Mouse (Mus musculus) megakaryocyte-erythroid progenitor cell, adult 5-6 weeks (primary cell): Measurements from ENCODE around the gene Agrp. TPM values are rescaled to one million over a fixed set of nuclear protein-coding genes. Genes with fewer than 3 reads are reported as not detected.
A peak's percentile ranks its signal among the peaks of the same experiment; 100 is the strongest.

Source experiments
- ATAC-seq: replicated peaks from 2 replicates; pipeline ENCODE4 v1.8.0; 2016; ENCODE audit warnings: mild to moderate bottlenecking, inconsistent platforms; ENCODE audit not compliant: severe bottlenecking, poor library complexity, low FRiP score, low TSS enrichment
- total RNA-seq, 2 experiments: library from RNA; stranded (forward) in 1 of 2; stranded (reverse) in 1 of 2; fragments of 200-1000, 215-1000 nt in 1 of 2; fragments of >200 nt in 1 of 2; fragmentation: Nextera tagmentation in 1 of 2; gene quantifications; 2 replicates each; pipeline ENCODE4 v1.2.3; 2014 to 2017

Gene Agrp
- total RNA-seq, 2 experiments from 2014 or later: not detected

DNA sequence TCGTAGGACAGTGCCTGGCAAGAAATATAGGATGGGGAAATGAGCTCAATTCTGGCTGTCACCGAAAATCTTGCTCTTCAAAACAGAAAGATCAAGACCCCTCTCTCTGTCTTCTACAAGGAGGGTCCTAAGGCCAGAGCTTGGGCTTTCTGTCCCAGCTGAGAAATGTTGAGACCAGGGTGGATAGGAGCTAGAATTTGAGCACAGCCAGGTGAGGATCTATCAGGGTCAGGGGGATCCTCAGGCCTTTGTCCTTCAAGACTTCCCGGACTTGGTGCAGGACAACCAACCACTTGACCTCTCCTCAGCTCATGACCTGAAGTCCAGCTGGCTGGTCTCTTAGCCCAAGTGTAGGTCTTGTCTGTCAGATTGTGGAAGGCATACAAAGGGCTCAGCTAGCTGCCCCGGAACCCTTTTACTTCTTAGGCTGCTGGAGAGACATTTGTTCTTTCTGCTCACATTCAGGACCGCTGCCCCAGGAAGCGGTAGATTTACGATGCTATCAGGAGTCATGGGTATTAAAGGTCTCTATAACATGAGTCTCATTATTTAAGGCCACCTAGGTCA lies 13.4 kb downstream of the Agrp start:
- ATAC-seq: no peak

DNA sequence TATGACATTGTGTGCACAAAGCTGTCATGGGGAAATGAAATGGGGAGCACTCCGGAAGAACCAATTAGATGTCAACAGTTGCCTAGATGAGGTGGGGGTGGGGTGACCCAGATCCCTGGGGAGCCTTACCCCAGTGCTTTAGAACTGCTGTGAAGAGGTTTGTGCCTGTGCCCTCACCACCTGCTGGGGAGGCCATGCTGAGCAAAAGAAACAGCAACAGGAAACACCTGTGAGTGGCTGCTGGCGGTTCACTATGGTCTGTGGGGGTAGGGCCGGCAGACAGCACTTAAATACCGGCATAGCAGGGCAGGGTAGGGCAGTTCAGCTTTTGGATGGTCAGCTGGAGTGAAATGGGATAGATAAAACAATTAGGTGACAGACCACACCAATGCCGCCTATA lies 14.1 kb downstream of the Agrp start:
- no peak for ATAC-seq

DNA sequence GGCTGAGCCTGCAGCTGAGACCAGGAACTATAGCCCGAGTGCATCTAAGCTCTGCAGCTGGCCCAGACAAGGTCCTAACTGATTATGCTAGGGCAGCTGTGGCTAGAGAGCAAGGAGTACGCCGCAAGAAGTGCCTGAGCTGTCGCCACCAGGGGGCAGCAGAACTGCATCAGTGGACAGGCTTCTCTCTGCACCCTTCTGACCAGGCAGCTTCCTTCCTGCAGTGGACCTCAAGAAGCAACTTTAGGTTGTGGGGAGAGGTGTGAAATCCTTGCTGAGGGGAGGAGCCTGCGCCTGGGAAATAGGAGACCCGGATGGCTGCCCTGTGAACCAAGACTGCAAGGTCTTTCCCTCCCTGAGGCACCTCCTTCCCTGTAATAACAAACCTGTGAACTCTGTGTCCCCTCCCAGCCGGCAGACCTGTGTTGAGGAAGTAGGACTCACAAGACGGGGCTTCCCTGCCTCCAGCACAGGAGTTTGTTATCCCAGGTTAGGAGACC lies 14.7 kb downstream of the Agrp start:
- peak; percentile 85 for ATAC-seq

DNA sequence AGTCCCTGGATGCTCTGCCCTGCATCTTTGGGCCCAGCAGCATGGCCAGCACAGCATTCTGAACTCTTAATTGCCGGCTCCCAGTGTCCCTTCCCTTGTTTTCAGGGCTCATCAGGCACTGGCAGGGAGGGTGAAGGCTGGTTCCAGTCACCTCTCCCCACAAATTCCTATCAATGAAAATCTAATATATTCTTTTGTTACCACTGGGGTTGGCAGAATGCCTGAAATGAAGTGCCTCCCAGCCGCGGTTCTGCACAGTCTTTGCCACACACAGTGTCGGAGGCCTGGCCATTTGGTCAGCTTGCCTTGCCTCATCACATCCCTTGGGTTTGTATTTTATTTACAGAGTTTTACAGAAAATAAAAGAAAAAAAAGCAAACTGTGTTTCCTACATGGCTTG lies 15.4 kb downstream of the Agrp start:
- no peak for ATAC-seq

- ATAC-seq: no peak
Observed at GRCm38 (mm10) chr8:105620946-105621720, 16.1 kb downstream of the Agrp start.

DNA sequence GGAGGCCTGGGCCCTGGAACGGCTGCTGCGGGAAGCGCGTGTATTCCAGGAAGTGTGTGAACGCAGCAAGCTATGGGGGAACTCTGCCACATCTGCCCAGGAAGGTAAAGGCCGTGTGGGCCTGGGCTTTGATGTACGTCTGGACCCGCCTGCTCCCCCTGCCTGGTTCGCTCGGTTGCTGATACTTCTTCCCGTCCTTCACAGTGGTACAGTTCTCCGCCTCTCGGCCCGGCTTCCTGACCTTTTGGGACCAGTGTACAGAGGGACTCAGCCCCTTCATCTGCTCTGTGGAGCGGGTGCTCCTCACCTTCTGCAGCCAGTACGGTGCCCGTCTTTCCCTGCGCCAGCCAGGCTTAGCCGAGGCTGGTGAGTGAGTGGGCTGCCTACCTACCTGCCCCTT lies 17.0 kb downstream of the Agrp start:
- ATAC-seq: no peak

- no peak for ATAC-seq
Observed at GRCm38 (mm10) chr8:105618892-105619591, 18.2 kb downstream of the Agrp start.

DNA sequence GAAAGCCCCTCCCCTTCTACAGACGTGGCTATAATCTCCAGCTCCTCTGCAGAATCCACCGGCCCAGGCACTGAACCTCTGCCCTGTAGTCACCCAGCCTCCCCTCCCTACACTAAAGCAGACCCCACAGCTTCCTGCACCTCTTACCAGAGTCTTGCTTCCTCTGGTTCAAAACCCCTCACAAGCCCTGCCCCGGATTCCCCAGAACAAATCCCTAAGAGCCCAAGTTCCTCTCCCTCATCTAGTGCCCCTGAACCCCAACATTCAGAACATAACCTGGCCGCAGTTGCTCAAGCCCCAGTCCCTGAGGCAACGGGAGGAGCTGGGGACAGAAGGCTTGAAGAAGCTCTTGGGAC lies 18.9 kb downstream of the Agrp start:
- no peak for ATAC-seq

- ATAC-seq: 0 out of 2 replicates have a peak, but pooled peaks have one; percentile 7
Observed at GRCm38 (mm10) chr8:105617451-105618278, 19.5 kb downstream of the Agrp start.

DNA sequence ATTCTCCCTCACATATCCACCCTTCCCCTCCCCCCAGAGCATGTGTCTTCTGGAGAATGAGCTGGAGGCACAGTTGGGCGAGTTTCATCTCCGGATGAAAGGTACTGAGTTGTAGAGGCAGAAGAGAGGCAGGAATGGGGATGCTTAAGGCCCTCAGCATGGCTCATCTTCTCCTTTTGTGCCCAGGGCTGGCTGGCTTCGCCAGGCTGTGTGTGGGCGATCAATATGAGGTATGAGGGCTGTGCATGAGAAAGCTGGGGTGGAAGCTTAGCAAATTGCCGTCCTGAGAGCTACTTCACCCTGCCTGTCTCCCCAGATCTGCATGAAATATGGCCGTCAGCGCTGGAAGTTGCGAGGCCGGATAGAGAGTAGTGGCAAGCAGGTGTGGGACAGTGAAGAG lies 21.3 kb downstream of the Agrp start:
- ATAC-seq: no peak

DNA sequence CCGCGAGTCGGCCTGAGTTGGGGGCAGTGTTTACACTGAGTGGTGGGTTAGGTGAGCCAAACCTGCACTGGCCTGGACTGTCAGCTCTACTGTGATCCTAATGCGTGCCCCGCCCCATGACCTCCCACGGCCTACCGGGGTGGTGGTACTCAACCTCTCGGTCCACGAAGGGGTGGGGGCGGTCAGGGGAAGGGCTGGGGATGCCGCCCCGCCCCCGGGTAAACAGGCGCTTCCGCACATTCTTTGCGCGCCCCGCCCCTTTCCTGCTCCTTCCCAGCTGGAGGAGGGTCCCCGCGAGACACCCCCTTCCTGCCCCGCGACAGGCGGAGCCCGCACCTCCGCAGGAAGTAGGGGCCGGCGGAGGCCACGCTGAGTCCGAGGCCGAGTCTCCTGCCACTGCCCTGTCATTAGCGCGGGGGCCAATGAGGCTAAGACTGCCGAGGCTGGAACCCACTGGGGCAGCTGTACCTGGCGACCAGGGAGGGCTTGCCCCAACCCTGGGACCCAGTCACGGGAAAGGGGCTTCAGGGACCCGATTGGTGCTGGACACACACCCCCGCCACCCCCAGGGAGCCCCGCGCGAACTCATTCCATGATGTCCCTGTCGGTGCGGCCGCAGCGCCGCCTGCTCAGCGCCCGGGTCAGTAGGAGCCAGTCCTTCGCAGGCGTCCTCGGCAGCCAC lies 23.2 kb downstream of the Agrp start:
- ATAC-seq: no peak

GRCm38 (mm10) chr8:105613037-105613436 lies 24.2 kb downstream of the Agrp start:
- no peak for ATAC-seq

DNA sequence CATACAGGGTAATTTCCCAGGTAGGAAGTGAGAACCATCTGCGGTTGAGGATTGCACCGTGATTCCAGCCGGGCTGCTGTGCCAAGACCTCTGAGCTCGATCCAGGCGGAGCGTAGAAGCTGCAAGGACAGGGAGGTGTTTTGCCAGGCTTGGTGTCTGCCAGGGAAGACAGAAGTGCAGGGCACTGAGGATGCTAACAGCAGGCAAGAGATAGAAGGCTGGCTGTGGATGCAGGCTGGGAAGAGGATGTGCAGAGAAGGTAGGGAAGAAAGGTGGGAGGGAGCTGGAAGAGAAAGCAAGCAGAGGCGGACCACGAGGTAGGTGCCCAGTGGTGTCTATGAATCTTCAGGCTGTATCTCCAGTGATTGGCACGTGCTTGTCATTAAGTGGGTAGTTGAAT lies 25.4 kb downstream of the Agrp start:
- ATAC-seq: no peak

- no peak for ATAC-seq
Observed at GRCm38 (mm10) chr8:105609771-105610170, 27.4 kb downstream of the Agrp start.

- peak; percentile 43 for ATAC-seq
Observed at GRCm38 (mm10) chr8:105609355-105609754, 27.8 kb downstream of the Agrp start.

GRCm38 (mm10) chr8:105607684-105608083 lies 29.5 kb downstream of the Agrp start:
- ATAC-seq: no peak

DNA sequence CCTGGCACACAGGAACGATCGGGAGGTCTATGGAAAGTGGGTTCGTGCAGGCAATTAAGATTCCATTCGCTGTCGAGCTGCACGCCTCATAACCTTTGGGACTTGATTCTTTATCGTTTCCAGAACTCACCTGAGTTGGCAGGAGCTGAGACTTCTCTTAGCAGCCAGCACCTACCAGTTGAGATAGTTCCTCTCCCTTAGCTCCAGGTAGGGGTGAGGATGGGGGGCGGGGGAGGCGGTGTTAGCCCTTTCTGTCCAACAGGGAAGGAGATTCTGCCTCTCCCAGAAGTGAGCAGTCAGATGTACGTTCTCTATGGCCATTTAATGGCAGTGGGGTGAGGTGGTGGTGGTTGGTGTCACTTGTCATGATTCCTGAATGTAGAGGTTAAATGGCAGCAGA lies 30.1 kb downstream of the Agrp start:
- no peak for ATAC-seq

- peak; percentile 37 for ATAC-seq
Observed at GRCm38 (mm10) chr8:105606189-105607023, 30.8 kb downstream of the Agrp start.
